Mouse (Mus musculus) liver, postnatal 0 days (tissue): Measurements from ENCODE around the gene Spic. TPM values are rescaled to one million over a fixed set of nuclear protein-coding genes. Genes with fewer than 3 reads are reported as not detected.
A peak's percentile ranks its signal among the peaks of the same experiment; 100 is the strongest.

Source experiments
- ATAC-seq: fragments of 200-750 bp; cut with Nextera tagmentation; 2 replicates; pipeline ENCODE4 v1.8.0; 2017; ENCODE audit warnings: mild to moderate bottlenecking, moderate library complexity
- DNase-seq: peaks from one replicate; pipeline ENCODE4 v3.0.0-alpha.2; 2016
- H3K27ac ChIP-seq: fragments of 300-500 bp; sonication (generic); 2 replicates; pipeline ENCODE4 v1.5.1; 2014; ENCODE audit warnings: antibody characterized with exemption, moderate library complexity, mild to moderate bottlenecking, low read depth
- H3K27me3 ChIP-seq: fragments of 300-500 bp; sonication (generic); 2 replicates; pipeline ENCODE4 v1.6.1; 2014; ENCODE audit warnings: low read length, control low read depth, mixed read lengths; ENCODE audit not compliant: insufficient read depth
- H3K36me3 ChIP-seq: fragments of 300-500 bp; sonication (generic); replicated peaks from 2 replicates; pipeline ENCODE4 v1.6.1; 2014; ENCODE audit warnings: mild to moderate bottlenecking, control low read depth, low read length, moderate library complexity, mixed read lengths; ENCODE audit not compliant: insufficient read depth
- H3K4me1 ChIP-seq: fragments of 300-500 bp; sonication (generic); 2 replicates; pipeline ENCODE4 v1.6.1; 2014; ENCODE audit warnings: antibody characterized with exemption, mild to moderate bottlenecking, control low read depth; ENCODE audit not compliant: insufficient read depth
- H3K4me2 ChIP-seq: fragments of 300-500 bp; sonication (generic); 2 replicates; pipeline ENCODE4 v1.6.1; 2014; ENCODE audit warnings: low read depth, mild to moderate bottlenecking, low read length, moderate library complexity, mixed read lengths
- H3K4me3 ChIP-seq: fragments of 300-500 bp; sonication (generic); 2 replicates; pipeline ENCODE4 v1.5.1; 2014; ENCODE audit warnings: low read depth, low read length
- H3K9ac ChIP-seq: fragments of 300-500 bp; sonication (generic); replicated peaks from 2 replicates; pipeline ENCODE4 v1.6.1; 2014; ENCODE audit warnings: mild to moderate bottlenecking, moderate library complexity
- H3K9me3 ChIP-seq: fragments of 300-500 bp; sonication (generic); 2 replicates; pipeline ENCODE4 v1.6.1; 2016; ENCODE audit warnings: mild to moderate bottlenecking, control low read depth, low read length, mixed read lengths
- CTCF ChIP-seq: sonication (generic); IDR thresholded peaks from 2 replicates; pipeline ENCODE4 v1.5.1; 2016; ENCODE audit warnings: antibody characterized with exemption, low read depth
- EP300 ChIP-seq: IDR thresholded peaks from 2 replicates; pipeline ENCODE4 v1.6.1; 2016; ENCODE audit warnings: antibody characterized with exemption, low read depth, mild to moderate bottlenecking
- WGBS: fragments of 180-500 bp; shearing (Covaris S2); extraction: QIAGEN DNeasy Blood & Tissue Kit; methylation state at CpG from one replicate; pipeline ENCODE4 v1.1.7; 2014; ENCODE audit not compliant: insufficient replicate concordance; 5-methylcytosine and 5-hydroxymethylcytosine counted together
- polyA plus RNA-seq: library from polyadenylated mRNA; unstranded; fragments of >200 nt; fragmentation: Nextera tagmentation; extraction: Ambion mirVana; gene quantifications from 2 replicates; pipeline ENCODE4 v1.2.1, GENCODE M21; 2015

Spic gene
- polyA plus RNA-seq, 1 experiment from 2014 or later = 19.2 TPM

GRCm38 (mm10) chr10:88725343-88725742, 40.5 kb upstream of the Spic start:
- WGBS = 33% methylated on average over 2 of the region's 2 CpGs
- TF ChIP-seq CTCF (peak; percentile 69), EP300 (no peak)

DNA sequence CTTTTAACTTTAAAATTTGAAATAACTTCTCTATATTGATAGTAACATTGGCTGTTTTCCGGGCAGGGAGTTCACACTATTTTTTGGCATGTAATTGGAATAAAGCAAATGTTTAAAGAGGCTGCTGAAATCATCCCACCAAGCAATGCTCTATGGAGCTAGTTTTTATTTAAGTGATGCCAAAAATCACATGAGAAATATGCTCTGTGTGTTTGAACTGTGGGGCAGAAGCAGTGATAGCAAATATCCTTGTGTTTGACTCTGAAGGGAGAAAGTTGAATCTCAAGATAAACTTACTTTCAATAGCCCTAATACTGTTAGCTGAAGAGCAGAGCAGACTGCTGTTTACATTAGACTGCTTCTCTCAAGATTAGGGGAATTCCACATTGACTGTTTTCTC, 34.8 kb upstream of the Spic start:
- Histone ChIP-seq H3K4me1 (no peaks in the 10 kb centered on the region), H3K9ac (no peak overlapping the region), H3K4me2 (no peak overlapping the region), H3K36me3 (no peaks in the 10 kb centered on the region), H3K27me3 (no peaks in the 10 kb centered on the region), H3K9me3 (no peaks in the 10 kb centered on the region), H3K4me3 (no peak overlapping the region), H3K27ac (no peak overlapping the region)
- no peak for DNase-seq
- 47% methylated on average over 1 of the region's 1 CpGs for WGBS
- TF ChIP-seq EP300 = no peak
- TF ChIP-seq CTCF = no peak
- no peak for ATAC-seq

More at GRCm38 (mm10) chr10:88725343-88725742, 40.5 kb upstream of the Spic start:
- Histone ChIP-seq H3K27me3 (no peaks in the 10 kb centered on the region), H3K4me2 (no peak overlapping the region), H3K9ac (no peak overlapping the region), H3K4me1 (peaks cover 2% of the 10 kb centered on the region), H3K36me3 (no peaks in the 10 kb centered on the region), H3K4me3 (no peak overlapping the region), H3K9me3 (no peaks in the 10 kb centered on the region), H3K27ac (no peak overlapping the region)
- no peak for ATAC-seq
- DNase-seq = no peak

GRCm38 (mm10) chr10:88717756-88718025, 32.9 kb upstream of the Spic start:
- ATAC-seq = no peak
- Histone ChIP-seq H3K9ac (no peak overlapping the region), H3K27me3 (no peaks in the 10 kb centered on the region), H3K4me2 (no peak overlapping the region), H3K4me1 (no peaks in the 10 kb centered on the region), H3K27ac (no peak overlapping the region), H3K4me3 (no peak overlapping the region), H3K36me3 (no peaks in the 10 kb centered on the region), H3K9me3 (no peaks in the 10 kb centered on the region)
- TF ChIP-seq EP300 (no peak), CTCF (no peak)
- DNase-seq = no peak
- WGBS = 47% methylated on average over 2 of the region's 2 CpGs

DNA sequence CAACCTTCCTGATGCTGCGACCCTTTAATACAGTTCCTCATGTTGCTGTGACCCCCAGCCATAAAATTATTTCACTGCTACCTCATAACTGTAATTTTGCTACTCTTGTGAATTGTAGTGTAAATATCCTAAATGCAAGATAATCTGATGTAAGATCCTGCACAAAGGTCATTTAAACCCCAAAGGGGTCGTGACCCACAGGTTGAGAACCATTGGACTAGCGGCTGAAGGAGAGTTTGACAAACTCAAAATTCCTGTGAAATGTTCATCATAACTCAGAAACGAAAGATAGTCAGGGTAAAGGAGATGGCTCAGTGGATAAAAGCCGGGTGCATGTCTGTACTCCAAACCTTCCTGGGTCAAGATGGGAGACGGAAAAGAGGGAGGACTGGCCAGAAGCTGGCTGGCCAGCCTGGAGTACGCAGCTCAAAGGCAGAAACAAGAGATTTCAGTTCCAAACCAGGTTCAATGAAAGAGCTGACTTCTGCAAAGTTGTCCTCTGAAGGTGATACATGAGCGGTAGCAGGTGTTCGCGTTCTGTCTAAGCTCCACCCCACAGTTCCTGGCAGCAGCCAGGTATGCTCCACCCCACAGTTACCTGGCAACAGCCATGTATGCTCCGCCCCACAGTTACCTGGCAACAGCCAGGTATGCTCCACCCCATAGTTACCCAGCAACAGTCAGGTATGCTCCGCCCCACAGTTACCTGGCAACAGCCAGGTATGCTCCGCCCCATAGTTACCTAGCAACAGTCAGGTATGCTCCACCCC, 32.4 kb upstream of the Spic start:
- ATAC-seq (no peak), DNase-seq (no peak)
- WGBS = 56% methylated on average over 13 of the region's 13 CpGs
- Histone ChIP-seq H3K9ac (no peak overlapping the region), H3K9me3 (no peaks in the 10 kb centered on the region), H3K27ac (no peak overlapping the region), H3K4me2 (no peak overlapping the region), H3K4me1 (no peaks in the 10 kb centered on the region), H3K4me3 (no peak overlapping the region), H3K27me3 (no peaks in the 10 kb centered on the region), H3K36me3 (no peaks in the 10 kb centered on the region)
- no peak for TF ChIP-seq EP300
- TF ChIP-seq CTCF = no peak

GRCm38 (mm10) chr10:88715621-88716020, 30.8 kb upstream of the Spic start:
- Histone ChIP-seq H3K4me3 (no peak overlapping the region), H3K9me3 (no peaks in the 10 kb centered on the region), H3K9ac (no peak overlapping the region), H3K4me1 (no peaks in the 10 kb centered on the region), H3K27ac (no peak overlapping the region), H3K27me3 (no peaks in the 10 kb centered on the region), H3K36me3 (no peaks in the 10 kb centered on the region), H3K4me2 (no peak overlapping the region)
- no peak for DNase-seq
- no peak for ATAC-seq
- no peak for TF ChIP-seq CTCF
- no peak for TF ChIP-seq EP300
- 80% methylated on average over 6 of the region's 6 CpGs for WGBS

- no peak overlapping the region for H3K9ac ChIP-seq
- no peak for DNase-seq
- H3K9me3 ChIP-seq = no peaks in the 10 kb centered on the region
- 69% methylated on average over 4 of the region's 4 CpGs for WGBS
- H3K4me2 ChIP-seq = no peak overlapping the region
- ATAC-seq = no peak
- H3K4me3 ChIP-seq = no peak overlapping the region
- no peak for TF ChIP-seq CTCF
- TF ChIP-seq EP300 = no peak
- H3K4me1 ChIP-seq = no peaks in the 10 kb centered on the region
- H3K36me3 ChIP-seq = no peaks in the 10 kb centered on the region
- H3K27ac ChIP-seq = no peak overlapping the region
- H3K27me3 ChIP-seq = no peaks in the 10 kb centered on the region
Measured at GRCm38 (mm10) chr10:88714744-88715143, 29.9 kb upstream of the Spic start.
